ENCODE assay signal across 13 mouse cellular contexts in the genomic region with DNA sequence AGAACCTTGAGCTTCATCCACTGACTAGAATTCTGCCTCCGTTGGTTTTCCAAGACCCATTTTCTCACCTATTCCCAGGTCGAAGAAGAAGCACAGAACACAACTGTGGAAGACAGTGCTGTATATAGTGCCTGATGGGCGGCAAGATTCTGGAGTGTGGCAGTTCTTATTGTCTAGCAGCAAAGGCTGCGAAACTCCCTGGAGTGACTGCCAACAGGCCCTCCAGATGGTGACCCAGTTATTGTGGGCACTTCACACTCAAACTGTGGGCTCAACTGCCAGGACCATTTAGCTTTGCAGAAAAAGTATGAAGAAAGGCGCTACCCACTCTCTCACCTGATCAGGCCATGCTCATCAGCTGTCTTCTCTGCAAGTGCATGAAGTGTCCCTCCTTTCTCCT.
DNase-seq lines count a peak whose midpoint lies in the region; ATAC-seq lines count a peak whose summit lies in the region.
"Had no signal": no experiment of that assay in that cellular context is flagged by ENCODE, and none has a peak within 500 bp of the region (broad histone marks: within the 10 kb centered on the region; RNA-seq: fewer than 3 reads in every experiment).

No protein-coding gene starts in this region.

- no peak for ATAC-seq in monocyte, adult 5-6 weeks (replicated peaks; ENCODE audit: insufficient number of reproducible peaks, low FRiP score, low TSS enrichment, poor library complexity, severe bottlenecking)
- ATAC-seq: intestine, postnatal 0 days had no signal

- peak; percentile 5 for DNase-seq in layer of hippocampus, adult 11-12 months (ENCODE audit: low spot score)
- DNase-seq in layer of hippocampus, adult 18-20 months (ENCODE audit: low spot score in 2 of 2) = no peak
- peak; percentile 92 for DNase-seq in cerebellum, adult 9-11 months
- DNase-seq in left cerebral cortex, adult 11 months (ENCODE audit: low spot score) = peak; percentile 15
- peak; percentile 38 for DNase-seq in right cerebral cortex, postnatal 25 days
- DNase-seq in adrenal gland, adult 18-20 months (ENCODE audit: low spot score in 2 of 2) = no peak
- DNase-seq in adrenal gland, postnatal 25 days = no peak
- DNase-seq: adrenal gland, postnatal 36 days; gastrocnemius, postnatal 36 days; kidney, postnatal 36 days; thymus, postnatal 4 days had no signal

Comparison
In these comparisons a context has a peak if more than half of its experiments do, and no peak if none do; other contexts are left out.
1. DNase-seq: peak in layer of hippocampus, adult 11-12 months (single experiment), cerebellum, adult 9-11 months (single experiment), left cerebral cortex, adult 11 months (single experiment) and right cerebral cortex, postnatal 25 days (single experiment); none in layer of hippocampus, adult 18-20 months (0 of 2), adrenal gland, adult 18-20 months (0 of 2) and adrenal gland, postnatal 25 days (single experiment).